Mouse (Mus musculus) lung, adult 18-20 months (tissue): ENCODE results near the gene Epn1.
A peak's percentile ranks its signal among the peaks of the same experiment; 100 is the strongest.

Experiments used
- DNase-seq, 2 experiments: peaks; one replicate each; pipeline ENCODE4 v3.0.0; 2022; ENCODE audit warnings: mixed read lengths in 2 of 2

Epn1 gene

GRCm38 (mm10) chr7:5080010-5080751 lies at the start of gene Epn1:
Gene Epn1, plus strand, starts transcription at chr7:5080235.
- DNase-seq: peak; percentile 97 to 98

GRCm38 (mm10) chr7:5030554-5031275 lies 49.3 kb upstream of the Epn1 start:
- no peak for DNase-seq

GRCm38 (mm10) chr7:5031496-5031895 lies 48.5 kb upstream of the Epn1 start:
- no peak for DNase-seq

DNA sequence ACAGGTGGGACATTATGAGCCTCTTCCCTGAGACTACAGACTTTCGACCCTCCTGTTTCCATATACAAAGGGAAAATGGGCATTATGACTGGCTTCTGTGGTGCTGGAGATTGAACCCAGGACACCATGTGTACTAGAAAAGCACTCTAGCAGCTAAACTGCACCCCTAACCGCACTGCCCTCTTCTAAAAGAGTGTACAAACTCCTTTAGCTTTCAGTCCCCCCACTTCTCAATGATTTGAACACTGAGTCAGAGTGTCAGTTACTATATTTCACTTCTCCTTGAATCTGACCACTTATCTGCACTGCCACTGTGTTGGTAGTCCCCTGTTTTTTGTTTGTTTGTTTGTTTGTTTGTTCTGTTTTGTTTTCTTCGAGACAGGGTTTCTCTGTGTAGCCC lies 46.2 kb upstream of the Epn1 start, which contains the start of gene 4632433K11Rik:
Gene 4632433K11Rik, plus strand, starts transcription at position 301 of the 400 bp plus-strand sequence.
- no peak for DNase-seq

DNA sequence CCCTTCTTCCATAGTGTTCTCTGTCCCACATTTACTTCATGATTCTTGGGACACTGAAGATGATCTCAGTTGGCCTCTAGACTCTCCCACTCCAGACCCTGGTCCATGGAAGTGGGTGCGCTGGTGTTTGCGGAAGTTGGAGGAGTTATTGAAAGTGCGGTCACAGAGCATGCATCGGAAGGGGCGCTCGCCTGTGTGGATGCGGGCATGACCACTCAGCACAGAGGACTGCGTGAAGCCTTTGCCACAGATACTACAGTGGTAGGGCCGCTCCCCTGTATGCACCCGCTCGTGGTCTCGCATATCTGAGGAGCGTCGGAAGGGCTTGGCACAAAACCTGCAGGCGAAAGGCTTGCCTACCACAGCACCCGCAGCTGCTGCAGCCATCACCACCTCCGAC lies 44.4 kb upstream of the Epn1 start:
- DNase-seq: no peak

DNA sequence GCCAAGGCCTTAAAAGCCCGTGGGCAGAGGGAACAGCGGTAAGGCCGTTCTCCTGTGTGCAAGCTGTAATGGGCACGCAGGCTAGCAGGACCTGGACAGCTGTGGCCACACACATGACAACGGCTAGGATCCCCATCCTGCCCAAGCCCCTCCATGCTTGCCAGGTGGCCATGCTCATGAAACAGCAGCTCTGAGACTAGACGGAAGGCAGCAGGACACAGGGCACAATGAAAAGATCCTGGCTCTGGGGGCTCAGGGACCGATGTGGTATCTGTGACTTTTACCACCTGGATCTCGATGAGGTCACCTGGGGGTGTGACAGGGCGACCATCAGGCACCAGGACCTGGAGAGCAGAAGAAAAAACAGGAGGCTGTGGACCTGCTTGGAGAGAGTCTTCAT lies 43.9 kb upstream of the Epn1 start:
- DNase-seq: no peak

DNA sequence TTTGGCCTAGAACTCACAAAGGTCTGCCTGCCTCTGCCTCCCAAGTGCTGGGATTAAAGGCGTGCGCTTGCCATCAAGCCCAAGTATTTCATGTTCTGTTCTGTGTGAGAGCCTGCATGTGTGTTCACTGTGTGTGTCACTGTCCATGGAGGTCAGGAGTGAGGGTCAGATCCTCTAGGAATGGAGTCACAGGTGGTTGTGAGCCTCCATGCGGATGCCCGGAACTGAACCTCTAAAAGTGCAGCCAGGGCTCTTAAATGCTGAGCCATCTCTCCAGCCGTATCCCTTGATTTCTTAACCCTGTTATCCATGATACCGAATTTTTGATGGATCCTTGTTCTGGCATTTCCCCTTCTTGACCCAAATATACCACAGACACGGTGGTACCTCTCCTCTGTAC lies 43.0 kb upstream of the Epn1 start:
- DNase-seq: no peak

- DNase-seq: no peak
Observed at GRCm38 (mm10) chr7:5037467-5037866, 42.6 kb upstream of the Epn1 start.

DNA sequence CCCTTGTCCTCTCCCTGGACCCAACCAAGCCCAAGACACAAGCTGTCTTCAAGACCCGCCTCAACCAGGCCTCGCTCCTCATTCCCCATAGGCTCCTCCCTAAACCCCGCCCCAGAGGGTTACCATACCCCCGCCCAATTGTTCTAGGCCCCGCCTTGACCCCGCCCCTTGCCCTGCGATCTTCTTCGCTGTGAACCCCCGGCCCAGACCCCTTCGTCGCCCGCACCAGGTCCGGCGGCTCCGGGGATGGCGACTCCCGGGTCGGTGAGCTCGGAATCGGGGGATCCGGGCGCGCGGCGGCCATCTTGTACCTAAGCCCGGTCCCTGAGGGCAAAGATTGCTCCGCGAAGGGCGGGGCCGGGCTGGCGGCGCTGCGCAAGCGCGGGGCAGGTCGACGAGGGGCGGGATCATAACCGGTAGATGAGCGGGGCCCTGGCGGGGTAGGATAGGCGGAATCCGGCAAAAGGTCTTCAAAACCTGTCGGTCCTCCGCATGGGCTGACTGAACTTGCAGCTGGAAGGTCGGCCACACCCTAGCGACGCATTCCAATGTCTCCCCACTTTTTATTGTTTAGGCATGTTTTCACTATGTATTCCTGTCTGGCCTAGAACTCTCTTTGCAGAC lies 41.8 kb upstream of the Epn1 start, which contains the start of gene Zfp784:
Gene Zfp784, minus strand, starts transcription at position 338 of the 624 bp plus-strand sequence.
- peak; percentile 94 to 96 for DNase-seq

- no peak for DNase-seq
Observed at GRCm38 (mm10) chr7:5038940-5039339, 41.1 kb upstream of the Epn1 start.

DNA sequence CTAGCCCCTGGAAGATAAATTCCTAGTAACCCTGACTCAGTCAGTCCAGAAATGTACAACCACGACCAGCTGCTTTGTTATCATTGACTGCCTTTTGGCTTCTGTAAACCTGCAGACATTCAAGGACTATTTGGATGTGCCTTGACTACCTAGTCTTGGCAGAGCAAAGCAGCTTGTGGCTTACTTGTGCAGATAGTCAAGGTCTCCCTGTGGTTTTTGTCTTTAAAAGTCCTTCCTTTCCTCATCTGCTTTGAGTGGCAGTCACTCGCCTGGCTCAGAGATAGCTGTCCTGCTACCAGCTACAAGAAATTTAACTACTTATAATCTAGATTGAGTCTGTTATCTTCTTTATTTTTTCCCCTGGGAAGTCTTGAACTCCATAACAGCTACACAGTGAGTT lies 35.1 kb upstream of the Epn1 start:
- no peak for DNase-seq

- no peak for DNase-seq
Observed at GRCm38 (mm10) chr7:5046112-5046511, 33.9 kb upstream of the Epn1 start.

DNA sequence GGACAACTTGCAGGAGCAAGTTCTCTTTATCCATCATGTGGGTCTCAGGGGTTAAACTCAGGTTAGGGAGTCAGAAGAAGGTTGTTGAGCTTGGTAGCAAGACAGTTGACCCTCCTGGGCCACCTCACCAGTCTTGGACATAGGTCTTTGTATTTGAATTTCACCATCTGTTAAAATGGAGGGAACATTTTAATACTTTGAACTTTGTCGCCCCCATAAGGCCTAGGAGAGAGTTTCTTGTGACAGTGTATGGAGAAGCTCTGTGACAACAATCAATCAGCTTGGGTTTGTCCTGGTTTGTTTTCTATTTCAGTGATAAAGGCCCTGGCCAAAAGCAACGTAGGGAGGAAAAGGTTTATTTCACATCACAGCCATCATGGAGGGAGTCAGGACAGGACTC lies 32.7 kb upstream of the Epn1 start:
- DNase-seq: peak in 1 of 2 experiments; percentile 35

- peak; percentile 60 to 69 for DNase-seq
Observed at GRCm38 (mm10) chr7:5051193-5052192, 28.5 kb upstream of the Epn1 start, which contains the start of gene Zfp580. Gene Zfp580, plus strand, starts transcription at chr7:5051538.

- no peak for DNase-seq
Observed at GRCm38 (mm10) chr7:5052438-5052837, 27.6 kb upstream of the Epn1 start.

GRCm38 (mm10) chr7:5052931-5053343 lies 27.1 kb upstream of the Epn1 start:
- DNase-seq: no peak

- DNase-seq: no peak
Observed at GRCm38 (mm10) chr7:5053456-5054179, 26.4 kb upstream of the Epn1 start.

DNA sequence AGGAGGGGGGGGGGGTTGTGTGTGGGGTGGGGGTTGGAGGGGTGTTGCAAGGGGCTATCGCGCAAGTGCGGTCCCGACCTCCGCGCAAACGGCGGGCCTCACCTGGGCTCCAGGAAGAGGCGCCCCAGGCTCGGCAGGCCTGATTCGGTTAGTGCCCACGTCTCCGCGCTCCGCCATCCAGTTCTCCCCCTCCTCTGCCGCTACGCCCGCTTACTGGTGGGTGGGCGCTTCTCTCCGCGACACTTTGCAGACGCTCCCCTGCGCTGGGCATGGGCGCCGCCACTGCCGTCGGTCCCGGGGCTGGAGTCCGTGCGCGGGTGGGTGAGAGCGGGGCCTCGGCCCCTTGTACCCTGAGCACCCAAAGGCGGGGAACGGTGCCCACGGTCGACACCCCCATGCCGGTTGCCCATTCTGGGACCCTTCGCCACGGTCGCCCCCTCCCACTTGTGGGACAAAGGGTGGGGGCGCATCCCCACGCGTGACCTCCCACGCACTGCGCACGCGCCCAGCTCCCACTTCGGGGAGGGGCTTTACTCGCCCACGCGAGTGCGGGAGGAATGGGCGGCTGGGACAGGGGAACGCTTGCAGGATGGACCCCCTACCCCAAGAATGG lies 23.3 kb upstream of the Epn1 start:
- no peak for DNase-seq

GRCm38 (mm10) chr7:5057381-5057780 lies 22.7 kb upstream of the Epn1 start:
- no peak for DNase-seq

GRCm38 (mm10) chr7:5057804-5058203 lies 22.2 kb upstream of the Epn1 start:
- DNase-seq: no peak

GRCm38 (mm10) chr7:5058631-5059030 lies 21.4 kb upstream of the Epn1 start:
- DNase-seq: no peak
